Mouse (Mus musculus) lung, adult 2 months (tissue): ENCODE measurements around the gene Trim62. TPM values are rescaled to one million over a fixed set of nuclear protein-coding genes. Genes with fewer than 3 reads are reported as not detected.
"Not testable (repeated sequence)": the region's sequence is repeated elsewhere in the genome, so short reads cannot be mapped to it uniquely, and the experiment has no call there.

Source experiments
- DNase-seq: peaks from one replicate; pipeline ENCODE4 v3.0.0; 2022
- H3K4me1 ChIP-seq: fragments of 200-500 bp; 2 replicates; pipeline ENCODE4 v1.6.1; 2011; ENCODE audit warnings: low read length; ENCODE audit not compliant: control insufficient read depth, insufficient read depth
- H3K4me3 ChIP-seq: fragments of 200-500 bp; replicated peaks from 2 replicates; pipeline ENCODE3; 2011; ENCODE audit warnings: low read depth, mild to moderate bottlenecking, control low read depth, low read length; ENCODE audit errors: extremely low read depth
- CTCF ChIP-seq: fragments of 200-500 bp; IDR thresholded peaks from 2 replicates; pipeline ENCODE4 v1.5.1; 2011; ENCODE audit warnings: mild to moderate bottlenecking, low read length, control low read depth; ENCODE audit not compliant: insufficient read depth
- POLR2A ChIP-seq: fragments of 200-500 bp; IDR thresholded peaks from 2 replicates; pipeline ENCODE4 v1.6.1; 2011; ENCODE audit warnings: low read depth, mild to moderate bottlenecking, control low read depth, low read length, borderline replicate concordance; ENCODE audit errors: extremely low read depth
- WGBS: fragments of 180-500 bp; shearing (Covaris S2); methylation state at CpG from one replicate; pipeline ENCODE4 v1.1.7; 2018; 5-methylcytosine and 5-hydroxymethylcytosine counted together
- polyA plus RNA-seq: library from polyadenylated mRNA; depleted of rRNA; stranded (reverse); fragments of >200 nt; gene quantifications from 2 replicates; pipeline ENCODE4 v1.2.3, GENCODE M21; 2012

Gene Trim62
- polyA plus RNA-seq, 1 experiment, result 18.6 TPM

- WGBS, result 82% methylated on average over 11 of the region's 11 CpGs
- no peak for TF ChIP-seq POLR2A
- no peak for TF ChIP-seq CTCF
Measured at GRCm38 (mm10) chr4:128853117-128853516, 30.3 kb upstream of the Trim62 start.

GRCm38 (mm10) chr4:128855613-128856040, 27.8 kb upstream of the Trim62 start:
- WGBS, result 34% methylated on average over 4 of the region's 4 CpGs
- H3K4me1 ChIP-seq, result no peaks in the 10 kb centered on the region
- TF ChIP-seq POLR2A, result no peak
- no peak for TF ChIP-seq CTCF
- no peak overlapping the region for H3K4me3 ChIP-seq
- DNase-seq, result peak; percentile 78

More at GRCm38 (mm10) chr4:128853117-128853516, 30.3 kb upstream of the Trim62 start:
- no peaks in the 10 kb centered on the region for H3K4me1 ChIP-seq
- no peak overlapping the region for H3K4me3 ChIP-seq
- no peak for DNase-seq

- no peak overlapping the region for H3K4me3 ChIP-seq
- TF ChIP-seq CTCF (no peak), POLR2A (no peak)
- H3K4me1 ChIP-seq, result no peaks in the 10 kb centered on the region
- 74% methylated on average over 2 of the region's 2 CpGs for WGBS
- no peak for DNase-seq
Measured at GRCm38 (mm10) chr4:128857212-128857611, 26.2 kb upstream of the Trim62 start.

- H3K4me3 ChIP-seq, H3K4me1 ChIP-seq: not testable (repeated sequence)
- peak; percentile 68 for DNase-seq
- TF ChIP-seq CTCF, result peak; percentile 87
Measured at GRCm38 (mm10) chr4:128858226-128858625, 25.2 kb upstream of the Trim62 start.

- Histone ChIP-seq H3K4me1 (no peaks in the 10 kb centered on the region), H3K4me3 (no peak overlapping the region)
- TF ChIP-seq CTCF (no peak), POLR2A (no peak)
- DNase-seq, result no peak
- WGBS, result 66% methylated on average over 4 of the region's 4 CpGs
Measured at GRCm38 (mm10) chr4:128858878-128859277, 24.5 kb upstream of the Trim62 start.

GRCm38 (mm10) chr4:128872992-128873391, 10.4 kb upstream of the Trim62 start:
- WGBS, result 25% methylated on average over 19 of the region's 19 CpGs
- no peak for DNase-seq
- no peak for TF ChIP-seq CTCF
- Histone ChIP-seq H3K4me1 (no peaks in the 10 kb centered on the region), H3K4me3 (no peak overlapping the region)

- no peak for DNase-seq
- Histone ChIP-seq H3K4me1 (no peaks in the 10 kb centered on the region), H3K4me3 (no peak overlapping the region)
- TF ChIP-seq POLR2A, result no peak
- TF ChIP-seq CTCF, result no peak
- 96% methylated on average over 17 of the region's 17 CpGs for WGBS
Measured at GRCm38 (mm10) chr4:128874062-128874461, 9.3 kb upstream of the Trim62 start.

- H3K4me3 ChIP-seq, result no peak overlapping the region
- WGBS, result 90% methylated on average over 11 of the region's 11 CpGs
- H3K4me1 ChIP-seq, result no peaks in the 10 kb centered on the region
- DNase-seq, result no peak
- no peak for TF ChIP-seq CTCF
- no peak for TF ChIP-seq POLR2A
Measured at GRCm38 (mm10) chr4:128875439-128875838, 7.9 kb upstream of the Trim62 start.

GRCm38 (mm10) chr4:128877520-128877919, 5.9 kb upstream of the Trim62 start:
- no peak for TF ChIP-seq POLR2A
- TF ChIP-seq CTCF, result no peak
- 24% methylated on average over 6 of the region's 6 CpGs for WGBS
- DNase-seq, result no peak
- Histone ChIP-seq H3K4me3 (no peak overlapping the region), H3K4me1 (no peaks in the 10 kb centered on the region)

- Histone ChIP-seq H3K4me3 (no peak overlapping the region), H3K4me1 (peaks cover 2% of the 10 kb centered on the region)
- TF ChIP-seq CTCF, result no peak
- no peak for TF ChIP-seq POLR2A
- WGBS, result 40% methylated on average over 13 of the region's 13 CpGs
- no peak for DNase-seq
Measured at GRCm38 (mm10) chr4:128878901-128879491, 4.4 kb upstream of the Trim62 start.
